Mouse (Mus musculus) stomach, postnatal 0 days (tissue): ENCODE results near the gene Supt20. TPM values are rescaled to one million over a fixed set of nuclear protein-coding genes. Genes with fewer than 3 reads are reported as not detected.
A peak's percentile ranks its signal among the peaks of the same experiment; 100 is the strongest.

ENCODE experiments used
- ATAC-seq: fragments of 200-750 bp; cut with Nextera tagmentation; 2 replicates; pipeline ENCODE4 v1.8.0; 2017; ENCODE audit not compliant: low FRiP score, low TSS enrichment
- DNase-seq: peaks from one replicate; pipeline ENCODE4 v3.0.0-alpha.2; 2016; ENCODE audit warnings: low spot score
- H3K27ac ChIP-seq: fragments of 300-500 bp; sonication (generic); replicated peaks from 2 replicates; pipeline ENCODE4 v1.5.1; 2014; ENCODE audit warnings: mild to moderate bottlenecking, control low read depth
- H3K27me3 ChIP-seq: fragments of 300-500 bp; sonication (generic); 2 replicates; pipeline ENCODE4 v1.6.1; 2014; ENCODE audit warnings: low read length; ENCODE audit not compliant: control insufficient read depth, insufficient read depth
- H3K36me3 ChIP-seq: fragments of 300-500 bp; sonication (generic); 2 replicates; pipeline ENCODE4 v1.6.1; 2014; ENCODE audit warnings: low read length, mixed read lengths; ENCODE audit not compliant: control insufficient read depth, insufficient read depth
- H3K4me1 ChIP-seq: fragments of 300-500 bp; sonication (generic); replicated peaks from 2 replicates; pipeline ENCODE4 v1.6.1; 2014; ENCODE audit warnings: antibody characterized with exemption; ENCODE audit not compliant: control insufficient read depth, insufficient read depth
- H3K4me2 ChIP-seq: fragments of 300-500 bp; sonication (generic); replicated peaks from 2 replicates; pipeline ENCODE4 v1.6.1; 2014; ENCODE audit warnings: low read depth, mild to moderate bottlenecking, control low read depth, moderate library complexity
- H3K4me3 ChIP-seq: fragments of 300-500 bp; sonication (generic); 2 replicates; pipeline ENCODE4 v1.5.1; 2014; ENCODE audit warnings: low read depth, low read length, control low read depth
- H3K9ac ChIP-seq: fragments of 300-500 bp; sonication (generic); 2 replicates; pipeline ENCODE4 v1.6.1; 2014; ENCODE audit warnings: mild to moderate bottlenecking, low read length, control low read depth, mixed read lengths
- H3K9me3 ChIP-seq: fragments of 300-500 bp; sonication (generic); 2 replicates; pipeline ENCODE4 v1.6.1; 2016; ENCODE audit warnings: low read length; ENCODE audit not compliant: control insufficient read depth
- CTCF ChIP-seq: IDR thresholded peaks from 2 replicates; pipeline ENCODE4 v1.5.1; 2016; ENCODE audit warnings: antibody characterized with exemption, low read depth, mild to moderate bottlenecking, moderate library complexity
- EP300 ChIP-seq: optimal IDR thresholded peaks from 2 replicates; pipeline ENCODE3; 2016; ENCODE audit warnings: antibody characterized with exemption
- WGBS: fragments of 180-500 bp; shearing (Covaris S2); extraction: QIAGEN DNeasy Blood & Tissue Kit; methylation state at CpG from one replicate; pipeline ENCODE4 v1.1.7; 2014; 5-methylcytosine and 5-hydroxymethylcytosine counted together
- polyA plus RNA-seq: library from polyadenylated mRNA; unstranded; fragments of >200 nt; fragmentation: Nextera tagmentation; extraction: Ambion mirVana; gene quantifications from 2 replicates; pipeline ENCODE4 v1.2.1, GENCODE M21; 2015

Gene Supt20
- polyA plus RNA-seq, 1 experiment from 2014 or later = 36.0 TPM

- Histone ChIP-seq H3K4me2 (no peak overlapping the region), H3K9ac (no peak overlapping the region), H3K9me3 (no peaks in the 10 kb centered on the region), H3K27me3 (no peaks in the 10 kb centered on the region), H3K4me3 (no peak overlapping the region), H3K27ac (no peak overlapping the region), H3K4me1 (no peaks in the 10 kb centered on the region), H3K36me3 (no peaks in the 10 kb centered on the region)
- TF ChIP-seq CTCF (no peak), EP300 (no peak)
- 56% methylated on average over 6 of the region's 6 CpGs for WGBS
- DNase-seq (no peak), ATAC-seq (no peak)
These were observed 34.5 kb upstream of the Supt20 start for GRCm38 (mm10) chr3:54657888-54658626.

DNA sequence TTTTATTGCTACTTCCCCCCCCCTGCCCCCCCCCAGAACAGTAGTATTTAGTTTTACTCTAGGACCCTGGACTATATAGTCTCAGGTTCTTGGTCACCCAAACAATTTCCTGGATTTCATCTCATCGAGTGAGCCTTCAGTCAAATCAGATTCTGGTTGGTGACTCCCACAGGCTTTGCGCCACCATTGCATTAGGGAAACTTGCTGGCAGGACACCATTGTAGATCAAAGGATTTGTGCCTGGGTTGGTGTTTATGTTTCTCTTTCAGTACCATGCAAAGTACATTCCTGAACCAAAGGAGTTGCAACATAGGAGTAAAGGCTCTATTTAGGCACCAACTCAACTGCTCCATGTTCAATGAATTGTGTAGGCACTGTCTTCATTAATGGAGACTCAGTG, 32.9 kb upstream of the Supt20 start:
- TF ChIP-seq EP300 (no peak), CTCF (no peak)

DNA sequence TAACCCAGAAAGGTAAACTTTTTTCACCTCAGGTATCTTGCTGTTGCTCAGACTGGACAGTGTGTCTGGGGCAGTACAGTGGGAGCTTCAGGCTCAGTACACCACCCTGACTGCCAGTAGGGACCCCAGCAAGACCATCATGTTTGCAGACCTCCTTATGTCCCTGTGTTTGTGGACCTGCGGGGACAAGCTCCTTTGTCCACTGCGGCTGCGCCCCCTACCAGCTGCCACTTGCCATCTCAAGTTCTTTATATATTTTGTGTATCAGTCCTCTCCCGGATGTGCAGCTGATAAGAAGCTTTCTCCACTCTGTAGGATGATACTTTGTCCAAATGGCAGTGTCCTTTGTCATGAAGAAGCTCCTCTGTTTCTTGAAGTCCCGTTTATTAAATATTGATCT, 30.2 kb upstream of the Supt20 start:
- H3K9ac ChIP-seq = no peak overlapping the region
- no peak overlapping the region for H3K4me2 ChIP-seq
- WGBS = 54% methylated on average over 5 of the region's 5 CpGs
- no peaks in the 10 kb centered on the region for H3K36me3 ChIP-seq
- H3K27ac ChIP-seq = no peak overlapping the region
- no peaks in the 10 kb centered on the region for H3K9me3 ChIP-seq
- no peaks in the 10 kb centered on the region for H3K27me3 ChIP-seq
- TF ChIP-seq EP300 (no peak), CTCF (peak; percentile 42)
- no peak for DNase-seq
- H3K4me3 ChIP-seq = no peak overlapping the region
- H3K4me1 ChIP-seq = no peaks in the 10 kb centered on the region
- no peak for ATAC-seq

More for the DNA sequence above, 32.9 kb upstream of the Supt20 start:
- Histone ChIP-seq H3K9me3 (no peaks in the 10 kb centered on the region), H3K4me3 (no peak overlapping the region), H3K9ac (no peak overlapping the region), H3K27ac (no peak overlapping the region), H3K4me2 (no peak overlapping the region), H3K4me1 (no peaks in the 10 kb centered on the region), H3K36me3 (no peaks in the 10 kb centered on the region), H3K27me3 (no peaks in the 10 kb centered on the region)
- no peak for ATAC-seq
- no peak for DNase-seq
- WGBS = 91% methylated on average over 2 of the region's 2 CpGs

DNA sequence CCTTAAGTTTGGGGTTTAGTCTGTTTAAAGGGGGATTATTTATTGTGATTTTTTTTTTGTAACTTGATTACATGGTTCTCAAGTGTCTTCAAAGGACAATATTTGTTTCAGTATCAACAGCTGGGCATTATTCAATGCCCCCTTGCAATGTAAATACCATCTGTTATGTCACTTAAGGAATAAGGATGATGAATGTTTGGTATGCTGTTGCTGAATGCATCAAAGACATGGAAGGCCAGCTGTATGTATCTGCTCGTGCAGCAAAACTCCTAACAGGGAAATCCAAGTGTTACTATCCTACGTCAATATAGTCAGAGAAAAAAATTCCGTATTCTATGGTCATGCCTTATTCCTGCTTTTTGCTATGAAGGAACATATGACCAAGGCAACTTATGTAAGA, 24.5 kb upstream of the Supt20 start:
- ATAC-seq (no peak), DNase-seq (no peak)
- no peak overlapping the region for H3K27ac ChIP-seq
- H3K27me3 ChIP-seq = no peaks in the 10 kb centered on the region
- no peaks in the 10 kb centered on the region for H3K9me3 ChIP-seq
- TF ChIP-seq CTCF = no peak
- TF ChIP-seq EP300 = no peak
- no peak overlapping the region for H3K9ac ChIP-seq
- H3K36me3 ChIP-seq = no peaks in the 10 kb centered on the region
- H3K4me3 ChIP-seq = no peak overlapping the region
- 72% methylated on average over 3 of the region's 3 CpGs for WGBS
- no peaks in the 10 kb centered on the region for H3K4me1 ChIP-seq
- H3K4me2 ChIP-seq = no peak overlapping the region

DNA sequence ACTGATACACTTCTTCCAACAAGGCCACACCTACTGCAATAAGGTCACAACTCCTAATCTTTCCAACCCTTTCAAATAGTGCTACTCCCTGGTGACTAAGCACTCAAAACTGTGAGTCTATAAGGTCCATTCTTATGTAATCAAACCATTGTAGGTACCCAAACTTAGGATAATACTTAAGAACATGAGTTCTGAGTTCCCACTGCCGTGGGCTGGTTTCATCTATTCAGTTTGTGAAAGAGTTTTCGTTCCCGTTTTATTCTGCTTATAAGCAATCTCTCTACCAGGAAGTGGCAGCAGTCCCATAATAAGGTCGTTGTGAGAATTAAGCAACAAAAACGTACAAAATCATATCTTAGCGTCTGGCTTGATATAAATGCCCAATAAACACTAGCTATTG, 23.9 kb upstream of the Supt20 start:
- Histone ChIP-seq H3K36me3 (no peaks in the 10 kb centered on the region), H3K27me3 (no peaks in the 10 kb centered on the region), H3K9ac (no peak overlapping the region), H3K4me1 (no peaks in the 10 kb centered on the region), H3K9me3 (no peaks in the 10 kb centered on the region), H3K4me2 (no peak overlapping the region), H3K4me3 (no peak overlapping the region), H3K27ac (no peak overlapping the region)
- ATAC-seq (no peak), DNase-seq (no peak)
- 59% methylated on average over 6 of the region's 6 CpGs for WGBS
- no peak for TF ChIP-seq CTCF
- no peak for TF ChIP-seq EP300

DNA sequence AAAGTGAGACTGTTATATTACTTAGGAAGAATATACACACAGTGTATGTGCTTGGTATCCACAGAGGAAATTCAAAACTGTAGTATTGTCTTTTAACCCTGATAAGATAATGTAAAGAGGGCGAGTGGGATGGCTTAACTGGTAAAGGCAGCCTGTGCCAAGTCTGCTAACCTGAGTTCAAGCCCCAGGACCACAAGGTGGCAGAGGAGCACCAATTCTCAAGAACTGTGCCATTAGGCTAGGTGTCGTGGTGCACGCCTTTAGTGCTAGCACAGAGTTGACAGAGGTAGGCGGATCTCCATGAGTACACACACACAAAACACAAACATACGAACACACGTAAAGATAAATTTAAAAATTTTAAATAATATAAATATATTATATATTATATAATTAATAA, 23.0 kb upstream of the Supt20 start:
- no peak for TF ChIP-seq EP300
- peak; percentile 43 for TF ChIP-seq CTCF
- no peak overlapping the region for H3K4me3 ChIP-seq
- H3K27me3 ChIP-seq = no peaks in the 10 kb centered on the region
- no peaks in the 10 kb centered on the region for H3K4me1 ChIP-seq
- H3K4me2 ChIP-seq = no peak overlapping the region
- no peak overlapping the region for H3K27ac ChIP-seq
- H3K36me3 ChIP-seq = no peaks in the 10 kb centered on the region
- DNase-seq = no peak
- 87% methylated on average over 6 of the region's 6 CpGs for WGBS
- no peak for ATAC-seq
- no peaks in the 10 kb centered on the region for H3K9me3 ChIP-seq
- H3K9ac ChIP-seq = no peak overlapping the region
